Mouse (Mus musculus) cerebellum, postnatal 10 days (tissue): Measurements from ENCODE around the gene Myo16.
A peak's percentile ranks its signal among the peaks of the same experiment; 100 is the strongest.

Source experiments
- DNase-seq, 2 experiments: peaks; one replicate each; pipeline ENCODE4 v3.0.0; 2021; ENCODE audit warnings: mixed read lengths in 2 of 2

Myo16 gene

DNA sequence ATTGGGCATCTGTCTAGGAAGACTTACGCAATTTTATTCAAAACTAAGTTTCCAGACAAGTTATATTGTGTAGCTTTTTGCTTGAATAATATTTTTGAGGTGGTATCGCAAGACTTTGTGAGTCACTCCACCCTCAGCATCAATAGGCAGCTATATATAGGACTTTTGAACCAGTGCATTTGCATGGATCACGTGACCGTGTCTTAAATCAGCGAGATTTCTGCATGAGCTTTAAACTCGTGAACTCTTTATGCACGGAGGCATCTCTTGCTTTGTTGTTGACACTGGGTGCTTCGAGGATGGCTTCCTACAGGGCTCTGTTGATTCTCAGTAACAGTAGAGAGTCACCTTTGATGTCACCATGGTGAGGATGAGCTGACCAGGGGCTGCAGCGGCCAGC, 262.2 kb downstream of the Myo16 start:
- DNase-seq: no peak

DNA sequence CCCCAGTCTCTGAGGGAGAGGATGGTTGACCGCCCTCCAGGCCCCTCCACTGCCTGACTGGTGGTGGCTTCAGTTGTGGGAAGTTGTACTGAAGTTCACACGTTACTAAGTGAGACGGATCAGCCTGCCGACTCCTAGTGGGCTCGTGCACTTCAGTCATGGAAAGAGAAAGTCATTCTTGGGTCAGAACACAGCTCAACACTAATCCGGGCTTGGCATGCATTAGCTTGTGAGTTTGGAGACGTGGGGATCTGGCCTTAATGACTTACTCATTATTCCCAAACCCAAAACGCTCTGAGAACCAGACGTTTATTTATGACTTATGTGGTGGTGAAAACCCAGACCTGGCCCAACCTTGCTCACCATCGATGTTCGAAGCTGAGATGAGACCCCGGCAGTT, 263.1 kb downstream of the Myo16 start:
- no peak for DNase-seq

DNA sequence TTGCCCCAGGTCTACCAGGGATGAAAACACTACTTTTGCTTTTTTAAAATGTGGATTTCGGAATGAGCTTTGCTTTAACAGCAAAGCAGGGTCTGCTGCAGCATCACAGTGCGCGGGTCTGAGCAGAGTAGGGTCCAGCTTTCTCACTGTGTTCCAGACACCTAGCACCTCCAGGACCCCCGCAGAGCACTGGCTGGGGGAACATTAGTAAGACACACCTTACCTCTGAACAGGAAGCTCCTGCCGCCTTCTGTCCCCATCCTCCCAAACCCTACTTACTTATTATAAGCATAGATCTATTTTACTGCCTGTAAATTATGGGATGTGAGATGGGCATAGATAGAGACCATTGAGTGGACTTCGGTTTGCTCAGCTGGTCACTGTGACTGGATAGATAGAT, 263.6 kb downstream of the Myo16 start:
- DNase-seq: no peak

- DNase-seq: no peak
Observed at GRCm38 (mm10) chr8:10418013-10418412, 264.3 kb downstream of the Myo16 start.

- DNase-seq: no peak
Observed at GRCm38 (mm10) chr8:10418971-10419370, 265.3 kb downstream of the Myo16 start.

GRCm38 (mm10) chr8:10419726-10420125, 266.0 kb downstream of the Myo16 start:
- no peak for DNase-seq

DNA sequence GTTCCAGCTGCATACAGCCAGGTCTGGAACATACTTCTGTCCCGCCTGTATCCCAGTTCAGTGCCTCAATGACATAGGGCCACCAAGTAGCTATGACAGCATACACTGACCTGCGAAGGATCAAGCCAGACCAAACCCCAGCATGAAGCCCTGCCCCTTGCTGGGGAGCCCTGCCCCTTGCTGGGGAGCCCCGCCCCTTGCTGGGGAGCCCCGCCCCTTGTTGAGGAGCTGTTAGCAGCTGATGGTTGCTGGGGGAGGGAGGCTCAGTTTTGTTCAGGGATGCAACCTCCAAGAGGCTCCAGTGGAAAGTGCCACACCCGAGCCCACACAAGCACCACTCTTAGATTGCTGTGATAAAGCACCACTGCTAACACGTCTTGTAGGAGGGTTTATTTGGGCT, 266.8 kb downstream of the Myo16 start:
- no peak for DNase-seq

GRCm38 (mm10) chr8:10421516-10422090, 267.9 kb downstream of the Myo16 start:
- peak; percentile 45 to 51 for DNase-seq

DNA sequence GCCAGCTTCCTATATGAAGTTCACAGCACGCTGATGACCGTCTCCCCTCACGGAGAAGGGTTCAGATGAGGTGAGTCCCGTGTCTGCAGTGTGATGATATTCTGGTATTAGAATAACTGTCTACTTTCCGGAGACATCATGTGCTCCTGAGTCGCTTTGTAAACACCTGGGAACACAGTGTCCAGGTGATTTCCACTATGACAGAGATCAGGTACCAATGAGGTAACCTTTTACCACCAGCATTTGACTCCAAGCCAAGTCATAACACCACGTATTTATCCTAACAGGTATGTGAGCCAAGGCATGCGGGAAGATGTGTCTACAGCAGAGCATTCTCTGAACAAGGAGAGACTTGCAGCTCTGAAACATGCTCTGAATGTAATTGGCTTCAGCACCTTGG, 281.8 kb downstream of the Myo16 start:
- DNase-seq: no peak

DNA sequence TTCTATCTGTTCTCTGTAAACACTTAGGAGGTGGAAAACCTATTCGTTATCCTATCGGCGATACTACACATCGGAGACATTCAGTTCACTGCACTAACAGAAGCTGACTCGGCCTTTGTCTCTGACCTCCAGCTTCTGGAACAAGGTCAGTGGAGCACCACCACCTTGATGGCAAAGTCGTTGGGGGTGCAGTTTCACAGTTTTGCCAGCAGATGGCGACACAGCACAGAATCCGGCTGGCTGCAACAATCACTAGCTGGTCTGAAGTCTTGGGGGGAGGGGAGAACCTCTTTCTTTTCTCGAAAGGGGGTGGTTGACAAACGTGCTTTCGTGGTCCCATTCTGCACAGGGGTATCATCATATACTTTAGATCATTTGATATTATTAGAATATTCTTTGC, 285.1 kb downstream of the Myo16 start:
- peak; percentile 86 to 91 for DNase-seq

DNA sequence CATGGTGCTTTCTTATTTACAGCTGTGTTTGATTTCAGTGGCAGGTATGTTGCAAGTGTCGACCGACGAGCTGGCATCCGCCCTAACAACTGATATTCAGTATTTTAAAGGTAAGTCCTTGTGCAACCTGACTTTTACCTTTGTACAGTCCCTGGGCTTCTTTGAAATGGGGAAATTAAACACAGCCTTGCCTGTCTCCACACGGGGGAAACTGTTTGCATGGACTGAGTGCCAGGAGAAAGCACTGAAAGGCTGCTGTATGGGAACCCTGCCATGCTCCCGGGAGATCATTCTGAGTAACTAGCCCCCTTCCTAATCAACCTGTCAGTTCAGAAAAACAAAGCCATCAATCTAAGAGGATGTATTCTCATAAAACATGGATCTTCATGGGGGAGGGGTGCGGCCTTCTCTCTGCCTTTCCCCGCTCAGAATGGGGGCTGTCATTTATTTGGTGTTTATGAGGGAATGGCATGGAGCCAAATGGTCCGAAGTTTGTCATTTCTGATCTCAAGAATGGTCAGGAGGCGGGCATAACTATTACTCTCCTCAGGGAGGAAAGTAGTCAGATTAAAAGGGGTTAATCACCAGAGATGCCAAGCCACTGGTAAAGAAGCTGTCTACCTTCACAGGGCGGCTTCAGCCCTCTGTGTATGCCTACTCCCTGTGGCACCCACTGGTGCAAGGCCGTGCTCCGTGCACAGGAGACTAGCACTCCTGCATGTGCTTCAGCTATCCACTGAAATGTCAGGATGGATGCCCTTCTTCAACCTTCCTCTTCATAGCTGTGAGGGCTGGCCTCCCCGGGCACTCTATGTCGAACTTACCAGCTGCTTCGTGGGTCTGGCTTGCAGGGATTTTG, 286.1 kb downstream of the Myo16 start:
- DNase-seq: peak; percentile 28 to 32

GRCm38 (mm10) chr8:10442562-10442961, 288.9 kb downstream of the Myo16 start:
- no peak for DNase-seq

DNA sequence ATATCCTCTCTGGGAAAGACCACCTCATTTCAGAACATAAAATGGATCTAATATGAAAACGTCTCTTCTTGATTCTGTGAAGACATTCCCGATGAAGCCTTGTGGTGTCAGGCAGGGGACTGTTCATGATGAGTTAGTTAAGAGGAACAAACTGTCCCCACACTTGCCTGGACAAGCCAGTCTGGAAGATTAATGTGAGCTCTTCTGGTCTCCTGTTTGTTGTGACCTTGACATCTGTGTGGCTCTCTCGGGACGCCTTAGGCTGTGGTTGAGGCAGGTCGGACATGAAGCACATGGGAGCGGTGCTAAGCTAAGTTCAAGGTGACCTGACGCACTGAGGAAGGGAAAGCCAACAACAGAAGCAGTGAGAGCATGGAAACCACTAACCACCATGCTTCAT, 291.3 kb downstream of the Myo16 start:
- no peak for DNase-seq

- DNase-seq: peak; percentile 19 to 28
Observed at GRCm38 (mm10) chr8:10448545-10448944, 294.8 kb downstream of the Myo16 start.

DNA sequence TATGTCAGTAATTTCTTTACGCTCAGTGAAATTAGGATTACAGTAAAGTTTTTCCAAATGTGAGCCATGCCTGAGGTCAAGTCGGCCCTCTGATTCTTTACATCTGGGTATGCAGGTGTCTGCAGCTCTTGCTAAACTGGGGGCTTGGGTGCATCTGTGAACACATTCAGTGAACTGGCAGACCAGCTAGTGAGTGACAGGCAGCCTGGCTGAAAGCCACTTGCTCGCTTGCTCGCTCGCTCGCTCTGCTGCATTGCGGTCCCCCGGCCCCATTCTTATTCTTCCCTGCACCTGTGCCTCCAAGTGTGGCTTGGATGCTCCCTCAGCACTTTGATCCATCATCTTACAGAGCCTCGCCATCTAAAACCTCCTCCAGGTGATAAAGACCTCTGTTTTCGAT, 299.3 kb downstream of the Myo16 start:
- peak; percentile 58 to 70 for DNase-seq

- DNase-seq: peak; percentile 23 to 25
Observed at GRCm38 (mm10) chr8:10458151-10458649, 304.5 kb downstream of the Myo16 start.

- no peak for DNase-seq
Observed at GRCm38 (mm10) chr8:10462271-10462670, 308.6 kb downstream of the Myo16 start.

- DNase-seq: no peak
Observed at GRCm38 (mm10) chr8:10468490-10468889, 314.8 kb downstream of the Myo16 start.

DNA sequence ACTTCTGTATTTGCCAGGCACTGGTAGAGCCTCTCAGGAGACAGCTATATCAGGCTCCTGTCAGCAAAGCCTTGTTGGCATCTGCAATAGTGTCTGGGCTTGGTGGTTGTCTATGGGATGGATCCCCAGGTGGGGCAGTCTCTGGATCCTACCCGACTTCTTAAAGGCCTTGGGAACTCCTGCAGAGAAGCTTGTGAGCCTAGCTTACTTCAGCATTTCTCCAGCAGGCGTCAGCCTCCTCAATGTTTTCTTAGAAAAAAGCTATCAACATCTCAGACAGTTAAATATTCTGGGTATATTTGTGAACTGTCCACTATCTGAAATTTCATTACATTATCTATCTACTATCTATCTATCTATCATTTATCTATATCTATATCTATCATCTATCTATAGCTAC, 315.9 kb downstream of the Myo16 start:
- DNase-seq: no peak

DNA sequence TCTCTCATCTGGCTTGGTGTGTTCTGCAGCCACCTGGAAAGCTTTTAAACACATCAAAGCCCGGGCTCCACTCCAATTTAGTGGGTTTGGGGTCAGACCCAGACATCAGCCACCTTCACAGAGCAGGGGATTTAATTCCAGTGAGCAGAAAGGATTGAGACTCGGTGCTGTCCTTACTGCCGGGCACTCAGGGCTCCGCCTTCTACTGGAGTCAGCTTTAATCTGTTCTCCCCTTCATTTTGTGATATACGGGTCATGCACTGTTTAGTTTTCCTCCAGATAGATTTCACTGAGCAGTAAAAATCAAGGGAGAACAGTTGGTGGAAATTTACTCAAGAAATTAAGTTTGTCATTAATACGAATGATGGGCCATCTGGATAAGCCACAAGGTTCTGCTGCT, 316.6 kb downstream of the Myo16 start:
- no peak for DNase-seq

DNA sequence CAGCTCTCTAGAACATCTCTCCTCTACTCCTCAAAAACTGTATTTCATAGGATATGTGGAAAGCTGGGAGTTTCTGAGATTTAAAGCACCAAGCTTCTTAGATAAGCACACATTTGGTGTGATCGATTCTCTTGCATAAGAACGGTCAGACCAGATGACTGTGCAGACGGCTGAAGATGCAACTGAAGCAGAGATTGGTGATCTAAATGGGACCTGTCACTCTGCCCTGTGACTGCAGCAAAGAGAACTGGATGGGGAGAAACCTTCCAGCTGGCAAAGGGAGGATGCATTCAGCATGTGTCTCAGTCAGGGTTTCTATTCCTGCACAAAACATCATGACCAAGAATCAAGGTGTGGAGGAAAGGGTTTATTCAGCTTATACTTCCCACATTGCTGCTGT, 318.7 kb downstream of the Myo16 start:
- DNase-seq: no peak

GRCm38 (mm10) chr8:10474446-10474845, 320.7 kb downstream of the Myo16 start:
- DNase-seq: no peak

GRCm38 (mm10) chr8:10479059-10479458, 325.3 kb downstream of the Myo16 start:
- no peak for DNase-seq

GRCm38 (mm10) chr8:10480850-10481249, 327.1 kb downstream of the Myo16 start:
- DNase-seq: no peak
